Mouse (Mus musculus) lung, postnatal 0 days (tissue): ENCODE data around the gene Nmrk2.

ENCODE experiments used
- CTCF ChIP-seq: IDR thresholded peaks from 2 replicates; pipeline ENCODE4 v1.5.1; 2016; ENCODE audit warnings: antibody characterized with exemption, mild to moderate bottlenecking
- EP300 ChIP-seq: IDR thresholded peaks from 2 replicates; pipeline ENCODE4 v1.6.1; 2016; ENCODE audit warnings: antibody characterized with exemption, mild to moderate bottlenecking, control low read depth

DNA sequence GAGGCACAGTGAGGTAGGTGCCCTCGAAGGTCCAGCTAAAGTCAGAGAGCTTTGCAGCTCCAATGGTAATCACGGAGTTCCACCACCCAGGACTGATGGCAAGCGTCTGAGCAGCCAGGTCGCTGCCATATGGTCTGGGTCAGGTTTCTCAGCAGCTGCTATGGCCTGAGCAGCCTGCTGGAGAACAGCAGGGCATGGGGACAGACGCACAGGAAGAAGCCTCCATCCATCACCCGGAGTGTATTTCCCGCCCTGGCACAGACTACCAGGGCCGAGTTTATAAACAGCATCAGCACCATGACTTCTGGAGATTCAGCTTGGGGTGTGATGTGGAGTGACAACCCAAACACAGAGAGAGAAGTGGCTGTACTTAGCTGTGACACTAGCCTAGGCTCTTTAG is 36.7 kb downstream of the Nmrk2 start:
- TF ChIP-seq CTCF (no peak), EP300 (peak; percentile 14; the same call in 1 of the 2 replicates)
